1 mouse cellular context compared by ENCODE assay signal in genomic region chr12:103332879-103333278, GRCm38 (mm10).
TF ChIP-seq lines count a peak whose summit lies in the region.

No protein-coding gene starts in this region.

TF ChIP-seq in CH12.LX, 34 proteins besides CTCF, POLR2A, EP300 and RAD21 (continued from another document):
- TF ChIP-seq USF2 (conservative IDR thresholded peaks at IDR 0.05; ENCODE audit: low read depth, low read length) (no peak), POLR2AphosphoS2 (IDR thresholded peaks at IDR 0.05; ENCODE audit: low read depth, low read length) (no peak)
